Mouse (Mus musculus) neural tube, embryonic 11.5 days (tissue): ENCODE results near the gene Tmem181a. TPM values are rescaled to one million over a fixed set of nuclear protein-coding genes. Genes with fewer than 3 reads are reported as not detected.
"Not testable (repeated sequence)": the region's sequence is repeated elsewhere in the genome, so short reads cannot be mapped to it uniquely, and the experiment has no call there.

Experiments
- ATAC-seq: fragments of 200-750 bp; cut with Nextera tagmentation; 2 replicates; pipeline ENCODE4 v1.8.0; 2017; ENCODE audit warnings: moderate number of reproducible peaks, mild to moderate bottlenecking, moderate TSS enrichment, moderate library complexity; ENCODE audit not compliant: insufficient read depth, low FRiP score, low TSS enrichment
- DNase-seq: peaks from one replicate; pipeline ENCODE4 v3.0.0-alpha.2; 2015; ENCODE audit warnings: low spot score
- H3K27ac ChIP-seq: fragments of 300-500 bp; sonication (generic); 2 replicates; pipeline ENCODE4 v1.5.1; 2014; ENCODE audit warnings: low read depth, mild to moderate bottlenecking, low read length
- H3K27me3 ChIP-seq: fragments of 300-500 bp; sonication (generic); 2 replicates; pipeline ENCODE4 v1.6.1; 2014; ENCODE audit warnings: mild to moderate bottlenecking, low read length, mixed read lengths; ENCODE audit not compliant: control insufficient read depth, insufficient read depth
- H3K36me3 ChIP-seq: fragments of 300-500 bp; sonication (generic); 2 replicates; pipeline ENCODE4 v1.6.1; 2014; ENCODE audit warnings: mild to moderate bottlenecking, low read length, moderate library complexity, mixed read lengths; ENCODE audit not compliant: control insufficient read depth, insufficient read depth
- H3K4me1 ChIP-seq: fragments of 300-500 bp; sonication (generic); 2 replicates; pipeline ENCODE4 v1.6.1; 2014; ENCODE audit warnings: low read length, mixed read lengths; ENCODE audit not compliant: control insufficient read depth, insufficient read depth
- H3K4me2 ChIP-seq: fragments of 300-500 bp; sonication (generic); 2 replicates; pipeline ENCODE4 v1.6.1; 2014; ENCODE audit warnings: low read depth, mild to moderate bottlenecking, moderate library complexity
- H3K4me3 ChIP-seq: fragments of 300-500 bp; sonication (generic); 2 replicates; pipeline ENCODE4 v1.5.1; 2014; ENCODE audit warnings: low read depth, low read length
- H3K9ac ChIP-seq: fragments of 300-500 bp; sonication (generic); 2 replicates; pipeline ENCODE4 v1.6.1; 2014; ENCODE audit warnings: mild to moderate bottlenecking, low read length
- H3K9me3 ChIP-seq: fragments of 300-500 bp; sonication (generic); 2 replicates; pipeline ENCODE4 v1.6.1; 2016; ENCODE audit warnings: low read length; ENCODE audit not compliant: control insufficient read depth
- WGBS: fragments of 180-500 bp; shearing (Covaris S2); extraction: QIAGEN DNeasy Blood & Tissue Kit; methylation state at CpG from one replicate; pipeline ENCODE4 v1.1.7; 2014; 5-methylcytosine and 5-hydroxymethylcytosine counted together
- polyA plus RNA-seq: library from polyadenylated mRNA; unstranded; fragments of >200 nt; fragmentation: Nextera tagmentation; extraction: Ambion mirVana; gene quantifications from 2 replicates; pipeline ENCODE4 v1.2.1, GENCODE M21; 2014

The Tmem181a gene
- polyA plus RNA-seq, 1 experiment from 2014 or later, result 29.8 TPM

DNA sequence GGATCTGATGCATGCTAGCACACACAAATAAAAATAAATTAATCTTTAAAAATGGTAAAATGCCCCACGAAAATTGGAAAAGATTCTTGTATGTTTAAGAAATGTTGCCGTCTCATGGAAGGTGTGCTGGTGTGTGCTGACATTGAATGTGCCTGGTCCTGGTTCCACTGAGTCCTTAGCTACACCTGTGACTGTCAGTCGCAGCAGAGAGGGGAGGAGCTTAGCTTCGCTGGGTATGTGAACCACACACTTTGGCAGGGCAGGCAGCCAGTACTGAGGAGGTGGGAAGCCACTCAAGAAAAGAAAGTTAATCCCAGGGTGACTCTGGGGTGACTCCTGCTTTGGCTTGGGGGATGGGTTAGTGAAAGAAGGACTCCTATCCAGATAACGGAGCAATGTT, 37.2 kb downstream of the Tmem181a start:
- not testable (repeated sequence) for ATAC-seq, H3K9me3 ChIP-seq, H3K4me3 ChIP-seq, H3K4me2 ChIP-seq, H3K36me3 ChIP-seq, DNase-seq, H3K27ac ChIP-seq, H3K27me3 ChIP-seq, H3K9ac ChIP-seq, H3K4me1 ChIP-seq
- WGBS, result no CpG with 5 or more reads among the region's 5 CpGs

DNA sequence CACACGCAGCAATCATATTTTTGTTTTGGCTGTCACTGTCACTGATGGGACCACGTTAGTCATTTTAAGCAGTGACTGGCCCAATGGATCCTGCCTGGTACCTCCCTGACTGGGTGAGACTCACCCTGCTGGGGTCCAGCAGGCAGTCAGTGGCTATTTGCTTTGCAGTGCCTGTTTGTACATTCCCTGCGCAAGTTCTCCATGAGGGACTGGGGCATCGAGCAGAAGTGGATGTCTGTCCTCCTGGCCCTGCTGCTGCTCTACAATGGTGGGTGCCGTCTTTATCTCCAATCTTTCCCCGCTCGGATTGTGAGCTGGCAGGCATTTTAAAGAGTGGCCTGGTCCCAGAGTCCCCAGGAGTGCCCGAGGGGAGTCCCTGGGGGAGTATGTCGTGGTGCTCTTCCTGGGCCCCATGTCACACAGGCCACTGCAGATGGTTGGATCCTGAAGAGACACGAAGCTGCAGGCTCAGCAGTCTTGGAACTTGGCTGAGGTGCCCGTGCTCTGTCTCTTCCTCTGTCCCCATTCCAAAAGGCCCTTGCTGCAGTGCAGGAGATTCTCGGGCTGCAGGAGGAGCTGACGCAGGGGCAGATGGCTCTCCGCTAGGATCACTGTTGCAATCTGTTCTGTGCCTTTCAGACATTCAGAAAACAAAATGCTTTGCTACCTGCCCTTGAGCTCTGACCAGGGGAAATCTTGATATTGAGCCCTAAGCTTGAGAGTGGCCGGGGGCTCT, 40.6 kb downstream of the Tmem181a start:
- not testable (repeated sequence) for H3K9me3 ChIP-seq

GRCm38 (mm10) chr17:6300190-6300863, 43.7 kb downstream of the Tmem181a start:
- not testable (repeated sequence) for H3K9ac ChIP-seq, H3K4me3 ChIP-seq, H3K4me2 ChIP-seq, ATAC-seq, DNase-seq, H3K36me3 ChIP-seq, H3K27ac ChIP-seq, H3K4me1 ChIP-seq, H3K27me3 ChIP-seq, H3K9me3 ChIP-seq
- WGBS, result 61% methylated on average over 4 of the region's 12 CpGs

More for the DNA sequence above, 40.6 kb downstream of the Tmem181a start:
- 92% methylated on average over 9 of the region's 15 CpGs for WGBS
- not testable (repeated sequence) for H3K36me3 ChIP-seq, H3K27me3 ChIP-seq, H3K27ac ChIP-seq, DNase-seq, ATAC-seq, H3K4me1 ChIP-seq, H3K4me3 ChIP-seq, H3K4me2 ChIP-seq, H3K9ac ChIP-seq

DNA sequence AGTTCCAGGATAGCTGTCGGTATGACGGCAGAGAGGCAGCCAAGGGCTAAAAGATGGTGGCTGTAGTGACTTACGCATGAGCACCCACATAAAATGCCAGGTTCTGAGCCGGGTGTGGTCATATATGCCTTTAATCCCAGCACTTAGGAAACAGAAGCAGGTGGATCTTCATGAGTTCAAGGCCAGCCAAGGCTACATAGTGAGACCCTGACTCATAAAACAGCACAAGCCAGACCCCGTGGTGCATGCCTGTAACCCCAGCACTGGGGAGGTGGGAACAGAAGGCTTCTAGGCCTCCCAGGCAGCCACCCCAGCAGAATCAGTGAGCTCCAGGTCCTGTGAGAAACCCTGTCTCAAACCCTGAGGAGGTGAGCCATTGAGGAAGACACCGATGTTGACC, 48.2 kb downstream of the Tmem181a start:
- H3K4me1 ChIP-seq, DNase-seq, H3K4me3 ChIP-seq, H3K9ac ChIP-seq, H3K27ac ChIP-seq, H3K4me2 ChIP-seq, H3K9me3 ChIP-seq, ATAC-seq, H3K36me3 ChIP-seq, H3K27me3 ChIP-seq: not testable (repeated sequence)
- 90% methylated on average over 5 of the region's 6 CpGs for WGBS

GRCm38 (mm10) chr17:6305656-6306270, 49.1 kb downstream of the Tmem181a start:
- WGBS, result 96% methylated on average over 10 of the region's 12 CpGs
- not testable (repeated sequence) for H3K9ac ChIP-seq, H3K9me3 ChIP-seq, H3K27ac ChIP-seq, H3K4me2 ChIP-seq, H3K36me3 ChIP-seq, ATAC-seq, H3K4me3 ChIP-seq, DNase-seq, H3K27me3 ChIP-seq, H3K4me1 ChIP-seq

DNA sequence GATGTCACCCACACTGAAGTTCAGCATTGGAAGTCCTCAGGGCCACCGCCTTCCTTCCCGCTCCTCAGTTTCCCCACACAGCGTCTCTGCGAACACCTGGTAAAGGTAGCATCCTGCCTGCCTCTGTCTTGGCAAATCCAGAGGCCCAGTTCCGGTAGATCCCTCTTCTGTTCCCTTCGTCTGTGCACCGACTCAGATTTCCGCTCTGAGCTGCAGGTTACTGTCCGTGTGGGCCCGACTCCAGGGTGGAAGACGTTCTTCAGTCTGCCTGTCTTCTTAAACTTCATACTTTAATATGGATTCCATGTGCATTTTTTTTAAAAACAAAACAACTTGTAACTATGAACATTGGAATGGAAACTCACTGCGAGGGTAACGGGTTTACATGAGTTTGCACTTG, 49.8 kb downstream of the Tmem181a start:
- not testable (repeated sequence) for H3K4me3 ChIP-seq, ATAC-seq, H3K9ac ChIP-seq, H3K9me3 ChIP-seq, H3K27ac ChIP-seq, H3K4me2 ChIP-seq, H3K4me1 ChIP-seq, H3K27me3 ChIP-seq, DNase-seq, H3K36me3 ChIP-seq
- 97% methylated on average over 9 of the region's 13 CpGs for WGBS

GRCm38 (mm10) chr17:6311716-6312115, 55.1 kb downstream of the Tmem181a start:
- not testable (repeated sequence) for DNase-seq, H3K36me3 ChIP-seq, ATAC-seq, H3K27ac ChIP-seq, H3K4me1 ChIP-seq, H3K27me3 ChIP-seq, H3K9ac ChIP-seq, H3K9me3 ChIP-seq, H3K4me2 ChIP-seq, H3K4me3 ChIP-seq
- 90% methylated on average over 7 of the region's 7 CpGs for WGBS

DNA sequence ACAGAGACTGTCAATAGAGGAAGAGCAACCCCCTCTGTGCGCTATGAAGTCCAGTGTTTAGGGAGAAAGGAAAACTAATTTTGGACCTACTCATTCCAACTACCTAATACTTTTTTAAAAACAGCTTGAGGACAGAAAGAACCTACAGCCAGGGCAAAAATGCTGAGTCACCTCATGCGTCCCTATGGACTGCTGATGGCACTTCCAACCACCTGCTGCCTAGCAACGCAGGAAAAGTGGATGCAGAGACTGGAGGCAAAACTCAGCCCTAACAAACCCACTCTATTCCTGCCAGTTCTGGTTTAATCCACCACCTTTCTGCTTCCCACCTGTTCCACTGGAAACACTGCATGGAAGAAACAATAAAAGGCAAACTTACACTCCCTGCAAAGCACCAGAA, 56.1 kb downstream of the Tmem181a start:
- not testable (repeated sequence) for H3K9ac ChIP-seq, H3K27ac ChIP-seq, H3K36me3 ChIP-seq, H3K4me1 ChIP-seq, H3K27me3 ChIP-seq, H3K4me3 ChIP-seq, DNase-seq, ATAC-seq, H3K4me2 ChIP-seq, H3K9me3 ChIP-seq
- WGBS, result 75% methylated on average over 3 of the region's 3 CpGs
